ENCODE assay signal across 19 mouse cellular contexts in the genomic region with DNA sequence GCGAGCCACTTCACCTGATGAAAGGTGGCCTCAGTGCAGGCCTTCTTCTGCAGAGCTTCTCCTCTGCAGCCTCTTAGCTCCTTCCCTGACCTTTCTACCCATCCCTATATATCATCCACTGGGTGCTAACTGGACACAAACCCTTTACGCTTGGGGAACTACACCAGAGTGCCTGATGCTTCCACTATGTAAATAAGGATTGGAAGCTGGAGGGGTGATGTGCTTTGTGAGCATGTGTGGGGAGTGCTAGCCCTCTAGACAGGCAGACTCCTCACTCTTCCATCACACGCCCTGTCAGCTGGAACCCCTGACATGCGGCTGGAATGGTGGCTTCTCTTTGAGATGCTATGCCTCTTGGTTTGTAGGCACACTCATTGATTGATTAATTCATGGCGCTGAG.
"Had no signal": no experiment of that assay in that cellular context is flagged by ENCODE, and none has a peak within 500 bp of the region (broad histone marks: within the 10 kb centered on the region; RNA-seq: fewer than 3 reads in every experiment).

No protein-coding gene starts in this region.

- DNase-seq: lung, adult 18-20 months; lung, embryonic 14.5 days; lung, postnatal 10 days; lung, postnatal 4 days; midbrain, embryonic 14.5 days; retina, postnatal 1 day; right cerebral cortex, adult 18-20 months; right cerebral cortex, postnatal 25 days; right cerebral cortex, postnatal 4 days; spleen, adult 18-20 months; thymus, adult 18-20 months; thymus, postnatal 14 days; thymus, postnatal 36 days had no signal

- H3K9me3 ChIP-seq: midbrain, embryonic 10.5 days; midbrain, embryonic 12.5 days; neural tube, embryonic 13.5 days; neural tube, embryonic 15.5 days had no signal

- H3K4me3 ChIP-seq: midbrain, embryonic 10.5 days; midbrain, embryonic 12.5 days; myocyte; neural tube, embryonic 13.5 days; neural tube, embryonic 15.5 days had no signal

- H3K4me2 ChIP-seq: lung, embryonic 14.5 days; midbrain, embryonic 12.5 days; neural tube, embryonic 13.5 days; neural tube, embryonic 15.5 days had no signal

- H3K27ac ChIP-seq: midbrain, embryonic 12.5 days; neural tube, embryonic 13.5 days; neural tube, embryonic 15.5 days had no signal

- H3K36me3 ChIP-seq: midbrain, embryonic 10.5 days; midbrain, embryonic 12.5 days; neural tube, embryonic 13.5 days; neural tube, embryonic 15.5 days had no signal

- H3K9ac ChIP-seq: lung, embryonic 14.5 days; midbrain, embryonic 12.5 days; neural tube, embryonic 13.5 days; neural tube, embryonic 15.5 days had no signal

- ATAC-seq: midbrain, embryonic 16.5 days had no signal

- H3K27me3 ChIP-seq: midbrain, embryonic 12.5 days; neural tube, embryonic 13.5 days; neural tube, embryonic 15.5 days had no signal
